ENCODE assay signal across 26 mouse cellular contexts in genomic region chr2:30185681-30186080, GRCm38 (mm10). TPM values are rescaled to one million over a fixed set of nuclear protein-coding genes. Genes with fewer than 3 reads are reported as not detected.
DNase-seq lines count a peak whose midpoint lies in the region; ATAC-seq and TF ChIP-seq lines count a peak whose summit lies in the region.
"Had no signal": no experiment of that assay in that cellular context is flagged by ENCODE, and none has a peak within 500 bp of the region (broad histone marks: within the 10 kb centered on the region; RNA-seq: fewer than 3 reads in every experiment).

No protein-coding gene starts in this region.

- intact Hi-C loops in heart, postnatal 25 days (cut with DNase I) = no loop called here

- peaks cover 39% of the 10 kb centered on the region for H3K36me3 ChIP-seq in heart, embryonic 10.5 days
- peaks cover 26% of the 10 kb centered on the region for H3K36me3 ChIP-seq in megakaryocyte, embryonic 14.5 days (replicated peaks; ENCODE audit: low read length)
- peaks cover 36% of the 10 kb centered on the region for H3K36me3 ChIP-seq in liver, embryonic 12.5 days
- H3K36me3 ChIP-seq in liver, postnatal 0 days (replicated peaks; ENCODE audit: insufficient read depth, low read length) = peaks cover 21% of the 10 kb centered on the region
- H3K36me3 ChIP-seq: forebrain, embryonic 12.5 days had no signal

- H3K4me3 ChIP-seq in heart, embryonic 10.5 days = no peak overlapping the region
- peak overlapping the region; percentile 46 for H3K4me3 ChIP-seq in megakaryocyte, embryonic 14.5 days (replicated peaks)
- H3K4me3 ChIP-seq in liver, embryonic 12.5 days = no peak overlapping the region
- H3K4me3 ChIP-seq in liver, postnatal 0 days (ENCODE audit: low read depth, low read length) = no peak overlapping the region
- H3K4me3 ChIP-seq: erythroblast, embryonic 14.5 days; forebrain, embryonic 12.5 days; hindbrain, embryonic 12.5 days; myocyte; neural tube, embryonic 12.5 days had no signal

- 76% methylated on average over 3 of the region's 3 CpGs for WGBS in heart, embryonic 10.5 days
- 58% methylated on average over 3 of the region's 3 CpGs for WGBS in liver, embryonic 12.5 days (ENCODE audit: insufficient replicate concordance)
- 66% methylated on average over 3 of the region's 3 CpGs for WGBS in liver, postnatal 0 days (ENCODE audit: insufficient replicate concordance)

- H3K27ac ChIP-seq in heart, embryonic 10.5 days = peak overlapping the region; percentile 0
- peak overlapping the region; percentile 85 for H3K27ac ChIP-seq in liver, embryonic 12.5 days
- H3K27ac ChIP-seq in liver, postnatal 0 days (ENCODE audit: low read depth) = no peak overlapping the region
- H3K27ac ChIP-seq: forebrain, embryonic 12.5 days; hindbrain, embryonic 12.5 days; macrophage; neural tube, embryonic 12.5 days had no signal

- H3K27me3 ChIP-seq in heart, embryonic 10.5 days (ENCODE audit: insufficient read depth, poor library complexity, severe bottlenecking) = no peaks in the 10 kb centered on the region
- no peaks in the 10 kb centered on the region for H3K27me3 ChIP-seq in megakaryocyte, embryonic 14.5 days (replicated peaks)
- H3K27me3 ChIP-seq in liver, embryonic 12.5 days (replicated peaks) = no peaks in the 10 kb centered on the region
- H3K27me3 ChIP-seq in liver, postnatal 0 days (ENCODE audit: insufficient read depth, low read length) = no peaks in the 10 kb centered on the region
- H3K27me3 ChIP-seq: forebrain, embryonic 12.5 days; hindbrain, embryonic 12.5 days; neural tube, embryonic 12.5 days had no signal

- no peak for TF ChIP-seq CTCF in liver, postnatal 0 days (IDR thresholded peaks at IDR 0.05; ENCODE audit: low read depth)

- peak overlapping the region; percentile 47 for H3K9ac ChIP-seq in liver, embryonic 12.5 days
- H3K9ac ChIP-seq in liver, postnatal 0 days (replicated peaks) = no peak overlapping the region
- H3K9ac ChIP-seq: forebrain, embryonic 12.5 days; hindbrain, embryonic 12.5 days; neural tube, embryonic 12.5 days had no signal

- 0 out of 2 replicates have a peak, but pooled peaks cover 4% of the 10 kb centered on the region for H3K9me3 ChIP-seq in heart, embryonic 10.5 days
- peaks cover 9% of the 10 kb centered on the region for H3K9me3 ChIP-seq in megakaryocyte, embryonic 14.5 days
- 0 out of 2 replicates have a peak, but pooled peaks cover 4% of the 10 kb centered on the region for H3K9me3 ChIP-seq in liver, embryonic 12.5 days (replicated peaks)
- no peaks in the 10 kb centered on the region for H3K9me3 ChIP-seq in liver, postnatal 0 days (ENCODE audit: low read length)
- H3K9me3 ChIP-seq: forebrain, embryonic 12.5 days; hindbrain, embryonic 12.5 days; neural tube, embryonic 12.5 days had no signal

- H3K4me1 ChIP-seq in heart, embryonic 10.5 days = peaks cover 17% of the 10 kb centered on the region
- H3K4me1 ChIP-seq in megakaryocyte, embryonic 14.5 days = peaks cover 41% of the 10 kb centered on the region
- H3K4me1 ChIP-seq in liver, embryonic 12.5 days = peaks cover 49% of the 10 kb centered on the region
- peaks cover 5% of the 10 kb centered on the region for H3K4me1 ChIP-seq in liver, postnatal 0 days (ENCODE audit: insufficient read depth)
- H3K4me1 ChIP-seq: forebrain, embryonic 12.5 days; hindbrain, embryonic 12.5 days; neural tube, embryonic 12.5 days had no signal

- DNase-seq in heart, embryonic 10.5 days (ENCODE audit: low spot score) = no peak
- no peak for DNase-seq in heart, postnatal 25 days (ENCODE audit: low spot score)
- DNase-seq in liver, postnatal 0 days = no peak
- DNase-seq in adrenal gland, adult 8-10 months = no peak
- DNase-seq: adrenal gland, postnatal 36 days; cerebellum, adult 18-20 months; cerebellum, postnatal 14 days; gastrocnemius, postnatal 14 days; heart, postnatal 14 days; kidney, adult 8-10 months; kidney, postnatal 10 days; lung, adult 18-20 months; lung, postnatal 10 days; right cerebral cortex, adult 18-20 months; right cerebral cortex, postnatal 4 days; thymus, postnatal 4 days had no signal

- ATAC-seq in megakaryocyte, adult 5-6 weeks (ENCODE audit: poor library complexity, severe bottlenecking) = no peak
- ATAC-seq in liver, embryonic 12.5 days = peak; percentile 52
- ATAC-seq in liver, postnatal 0 days = peak; percentile 28

- TF ChIP-seq EP300 in liver, postnatal 0 days (IDR thresholded peaks at IDR 0.05; ENCODE audit: low read depth) = no peak

- peak overlapping the region; percentile 47 for H3K4me2 ChIP-seq in liver, embryonic 12.5 days
- no peak overlapping the region for H3K4me2 ChIP-seq in liver, postnatal 0 days (ENCODE audit: low read depth, low read length)
- H3K4me2 ChIP-seq: forebrain, embryonic 12.5 days; hindbrain, embryonic 12.5 days; midbrain, embryonic 11.5 days; neural tube, embryonic 12.5 days had no signal

RNA-seq across cellular contexts. Expression of gene Spout1, which starts 7.4 kb away (rescaled TPM):
- polyA plus RNA-seq in heart, embryonic 10.5 days (2016; fragmentation: Nextera tagmentation; extraction: Ambion mirVana) = 52.1 and 72.0 TPM in 2 replicates
- total RNA-seq in heart, postnatal 25 days (2021) = 1 to 10 TPM; 4.5 to 6.1 TPM
- 19.0 and 20.8 TPM in 2 replicates for polyA plus RNA-seq in megakaryocyte, embryonic 14.5 days (2012; ENCODE audit: insufficient read depth, low replicate concordance)
- 5.4 and 5.5 TPM in 2 replicates for total RNA-seq in megakaryocyte, adult 5-6 weeks (2015)
- total RNA-seq in megakaryocyte, adult 5-6 weeks (2017) = 8.5 and 11.7 TPM in 2 replicates
- polyA plus RNA-seq in liver, embryonic 12.5 days (2016; fragmentation: Nextera tagmentation; extraction: Ambion mirVana) = 54.4 and 55.1 TPM in 2 replicates
- 12.8 and 13.7 TPM in 2 replicates for polyA plus RNA-seq in liver, postnatal 0 days (2015; fragmentation: Nextera tagmentation; extraction: Ambion mirVana)
- 10 to 100 TPM; 22.9 to 28.7 (median 28.4) TPM for total RNA-seq in adrenal gland, adult 8-10 months (2022)

RNA-seq across cellular contexts. Expression of gene Endog, which starts 14.4 kb away (rescaled TPM):
- polyA plus RNA-seq in heart, embryonic 10.5 days (2016; fragmentation: Nextera tagmentation; extraction: Ambion mirVana) = 31.3 and 32.5 TPM in 2 replicates
- total RNA-seq in heart, postnatal 25 days (2021) = 100 to 1,000 TPM in 1 of 2 experiments, 10 to 100 TPM in 1; 93.8 to 100 TPM
- 16.4 and 28.0 TPM in 2 replicates for polyA plus RNA-seq in megakaryocyte, embryonic 14.5 days (2012; ENCODE audit: insufficient read depth, low replicate concordance)
- 2.3 and 4.1 TPM in 2 replicates for total RNA-seq in megakaryocyte, adult 5-6 weeks (2015)
- total RNA-seq in megakaryocyte, adult 5-6 weeks (2017) = 2.9 and 4.0 TPM in 2 replicates
- 23.0 and 23.3 TPM in 2 replicates for polyA plus RNA-seq in liver, embryonic 12.5 days (2016; fragmentation: Nextera tagmentation; extraction: Ambion mirVana)
- 51.2 and 56.3 TPM in 2 replicates for polyA plus RNA-seq in liver, postnatal 0 days (2015; fragmentation: Nextera tagmentation; extraction: Ambion mirVana)
- total RNA-seq in adrenal gland, adult 8-10 months (2022) = 10 to 100 TPM; 21.9 to 43.0 (median 31.0) TPM

RNA-seq across cellular contexts. Expression of gene Kyat1, which starts 20.0 kb away (rescaled TPM):
- polyA plus RNA-seq in heart, embryonic 10.5 days (2016; fragmentation: Nextera tagmentation; extraction: Ambion mirVana) = 12.8 and 17.2 TPM in 2 replicates
- 10 to 100 TPM; 43.1 to 44.0 TPM for total RNA-seq in heart, postnatal 25 days (2021)
- polyA plus RNA-seq in megakaryocyte, embryonic 14.5 days (2012; ENCODE audit: insufficient read depth, low replicate concordance) = 7.7 TPM in 1 of 2 replicates, not detected in the other
- 1.5 and 2.3 TPM in 2 replicates for total RNA-seq in megakaryocyte, adult 5-6 weeks (2015)
- total RNA-seq in megakaryocyte, adult 5-6 weeks (2017) = 3.3 and 5.0 TPM in 2 replicates
- 11.3 and 11.4 TPM in 2 replicates for polyA plus RNA-seq in liver, embryonic 12.5 days (2016; fragmentation: Nextera tagmentation; extraction: Ambion mirVana)
- polyA plus RNA-seq in liver, postnatal 0 days (2015; fragmentation: Nextera tagmentation; extraction: Ambion mirVana) = 32.2 and 32.3 TPM in 2 replicates
- 10 to 100 TPM; 21.3 to 27.4 (median 22.8) TPM for total RNA-seq in adrenal gland, adult 8-10 months (2022)

RNA-seq across cellular contexts. Expression of gene Lrrc8a, which starts 51.8 kb away (rescaled TPM):
- 20.2 and 34.4 TPM in 2 replicates for polyA plus RNA-seq in heart, embryonic 10.5 days (2016; fragmentation: Nextera tagmentation; extraction: Ambion mirVana)
- 10 to 100 TPM; 58.2 to 66.7 TPM for total RNA-seq in heart, postnatal 25 days (2021)
- 2.7 and 5.1 TPM in 2 replicates for polyA plus RNA-seq in megakaryocyte, embryonic 14.5 days (2012; ENCODE audit: insufficient read depth, low replicate concordance)
- 17.9 and 18.4 TPM in 2 replicates for total RNA-seq in megakaryocyte, adult 5-6 weeks (2015)
- total RNA-seq in megakaryocyte, adult 5-6 weeks (2017) = 10.5 and 13.0 TPM in 2 replicates
- polyA plus RNA-seq in liver, embryonic 12.5 days (2016; fragmentation: Nextera tagmentation; extraction: Ambion mirVana) = 12.8 and 13.9 TPM in 2 replicates
- polyA plus RNA-seq in liver, postnatal 0 days (2015; fragmentation: Nextera tagmentation; extraction: Ambion mirVana) = 18.6 and 20.3 TPM in 2 replicates
- 10 to 100 TPM; 54.6 to 63.0 (median 57.8) TPM for total RNA-seq in adrenal gland, adult 8-10 months (2022)

RNA-seq across cellular contexts. Expression of gene Tbc1d13, which starts 52.1 kb away (rescaled TPM):
- polyA plus RNA-seq in heart, embryonic 10.5 days (2016; fragmentation: Nextera tagmentation; extraction: Ambion mirVana) = 3.9 and 6.8 TPM in 2 replicates
- 10 to 100 TPM; 19.9 to 23.0 TPM for total RNA-seq in heart, postnatal 25 days (2021)
- 18.0 and 28.7 TPM in 2 replicates for polyA plus RNA-seq in megakaryocyte, embryonic 14.5 days (2012; ENCODE audit: insufficient read depth, low replicate concordance)
- total RNA-seq in megakaryocyte, adult 5-6 weeks (2015) = 21.2 and 25.8 TPM in 2 replicates
- 36.5 and 50.0 TPM in 2 replicates for total RNA-seq in megakaryocyte, adult 5-6 weeks (2017)
- 2.9 and 3.3 TPM in 2 replicates for polyA plus RNA-seq in liver, embryonic 12.5 days (2016; fragmentation: Nextera tagmentation; extraction: Ambion mirVana)
- polyA plus RNA-seq in liver, postnatal 0 days (2015; fragmentation: Nextera tagmentation; extraction: Ambion mirVana) = 1.8 and 2.0 TPM in 2 replicates
- total RNA-seq in adrenal gland, adult 8-10 months (2022) = 10 to 100 TPM; 58.6 to 71.5 (median 64.5) TPM
